Mouse (Mus musculus): ENCODE measurements at regions not wholly inside any gene's neighbourhood (a gene's known extent, or its start where the extent isn't known, plus 50 kb on each side); places are given as distances from the start of the nearest gene placed in this dataset.

GRCm38 (mm10) chr13:31309083-31309621 is 246.8 kb upstream of the Foxq1 start:
- H3K4me3 ChIP-seq (ENCODE audit: control insufficient read depth in 1 of 2, insufficient read depth in 1 of 2, low read depth in 2 of 2, low read length in 2 of 2), result no peak overlapping the region
- H3K27ac ChIP-seq (ENCODE audit: control insufficient read depth, low read depth, low read length), result no peak overlapping the region
- H3K4me1 ChIP-seq (ENCODE audit: control insufficient read depth in 1 of 2, insufficient read depth in 2 of 2, low read length in 2 of 2), result no peaks in the 10 kb centered on the region
- H3K9me3 ChIP-seq (replicated peaks; ENCODE audit: insufficient read depth, low read length), result no peaks in the 10 kb centered on the region
- H3K79me2 ChIP-seq (ENCODE audit: control insufficient read depth, insufficient read depth, low read length, poor library complexity), result no peaks in the 10 kb centered on the region; the same call in 1 of the 2 replicates
- H3K27me3 ChIP-seq (ENCODE audit: control insufficient read depth in 1 of 2, insufficient read depth in 2 of 2, low read length in 2 of 2), result no peaks in the 10 kb centered on the region
- H3K36me3 ChIP-seq (ENCODE audit: control insufficient read depth in 1 of 2, insufficient read depth in 2 of 2, low read length in 2 of 2), result no peaks in the 10 kb centered on the region
- DNase-seq (ENCODE audit: low read depth, low spot score), result no peak
- TF ChIP-seq GATA1 (IDR thresholded peaks at IDR 0.05; ENCODE audit: low read depth, low read length) (no peak), POLR2AphosphoS2 (IDR thresholded peaks at IDR 0.05; ENCODE audit: low read length) (no peak), UBTF (IDR thresholded peaks at IDR 0.05; ENCODE audit: borderline replicate concordance, insufficient read depth, low read depth, low read length) (no peak), CHD2 (IDR thresholded peaks at IDR 0.05; ENCODE audit: low read length) (no peak), BHLHE40 (IDR thresholded peaks at IDR 0.05; ENCODE audit: borderline replicate concordance, low read depth, low read length) (no peak), ETS1 (IDR thresholded peaks at IDR 0.05; ENCODE audit: low read depth, low read length) (no peak), POLR2A (IDR thresholded peaks at IDR 0.05; ENCODE audit: control insufficient read depth in 1 of 2, insufficient read depth in 1 of 2, low read depth in 1 of 2, low read length in 2 of 2, poor library complexity in 1 of 2) (no peak), ZMIZ1 (IDR thresholded peaks at IDR 0.05; ENCODE audit: low read depth, low read length) (no peak), JUND (IDR thresholded peaks at IDR 0.05; ENCODE audit: low read depth, low read length) (no peak), MEF2A (IDR thresholded peaks at IDR 0.05; ENCODE audit: extremely low read depth, insufficient replicate concordance, low read depth, low read length, poor library complexity, severe bottlenecking) (no peak), MYC (IDR thresholded peaks at IDR 0.05; ENCODE audit: low read depth, low read length) (no peak), TCF12 (IDR thresholded peaks at IDR 0.05; ENCODE audit: low read depth, low read length) (no peak), GABPA (IDR thresholded peaks at IDR 0.05; ENCODE audit: low read depth, low read length) (no peak), MYB (IDR thresholded peaks at IDR 0.05; ENCODE audit: low read depth, low read length) (no peak)
- H3K9ac ChIP-seq (ENCODE audit: control insufficient read depth, low read depth, low read length, poor library complexity, severe bottlenecking), result no peak overlapping the region

DNA sequence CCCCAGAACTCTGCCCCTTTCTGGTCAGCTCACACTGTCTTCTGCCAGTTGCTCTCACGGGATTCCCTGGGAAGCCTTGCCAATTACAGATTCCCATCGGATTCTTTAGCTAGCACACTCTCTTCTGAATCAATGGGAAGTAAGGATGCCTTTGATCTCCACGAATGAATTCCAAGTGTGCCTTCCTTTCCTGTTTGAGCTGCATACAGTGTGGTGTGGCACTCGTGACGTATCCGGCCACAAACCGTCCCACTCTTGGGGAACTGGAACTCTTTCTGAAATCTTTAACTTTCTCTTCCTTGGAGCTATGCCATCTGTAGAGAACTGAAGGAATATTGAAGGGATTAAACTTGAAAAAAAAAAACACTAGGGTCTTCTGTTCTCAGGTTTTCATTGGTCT is 243.2 kb upstream of the Foxq1 start:
- Histone ChIP-seq H3K79me2 (ENCODE audit: control insufficient read depth, insufficient read depth, low read length, poor library complexity) (no peaks in the 10 kb centered on the region; the same call in 1 of the 2 replicates), H3K4me1 (ENCODE audit: control insufficient read depth in 1 of 2, insufficient read depth in 2 of 2, low read length in 2 of 2) (no peaks in the 10 kb centered on the region), H3K27ac (ENCODE audit: control insufficient read depth, low read depth, low read length) (no peak overlapping the region), H3K9me3 (replicated peaks; ENCODE audit: insufficient read depth, low read length) (no peaks in the 10 kb centered on the region), H3K4me3 (ENCODE audit: control insufficient read depth in 1 of 2, insufficient read depth in 1 of 2, low read depth in 2 of 2, low read length in 2 of 2) (no peak overlapping the region), H3K36me3 (ENCODE audit: control insufficient read depth in 1 of 2, insufficient read depth in 2 of 2, low read length in 2 of 2) (no peaks in the 10 kb centered on the region), H3K27me3 (ENCODE audit: control insufficient read depth in 1 of 2, insufficient read depth in 2 of 2, low read length in 2 of 2) (no peaks in the 10 kb centered on the region), H3K9ac (ENCODE audit: control insufficient read depth, low read depth, low read length, poor library complexity, severe bottlenecking) (no peak overlapping the region)
- TF ChIP-seq RCOR1 (IDR thresholded peaks at IDR 0.05; ENCODE audit: low read depth, low read length) (no peak), POLR2AphosphoS5 (IDR thresholded peaks at IDR 0.05; ENCODE audit: borderline replicate concordance, low read depth, low read length) (no peak), NELFE (IDR thresholded peaks at IDR 0.05; ENCODE audit: low read depth, low read length) (no peak), NRF1 (IDR thresholded peaks at IDR 0.05; ENCODE audit: insufficient read depth, low read depth, low read length, poor library complexity, severe bottlenecking) (no peak), MEF2A (IDR thresholded peaks at IDR 0.05; ENCODE audit: extremely low read depth, insufficient replicate concordance, low read depth, low read length, poor library complexity, severe bottlenecking) (no peak), BHLHE40 (IDR thresholded peaks at IDR 0.05; ENCODE audit: borderline replicate concordance, low read depth, low read length) (no peak), CHD1 (IDR thresholded peaks at IDR 0.05; ENCODE audit: low read depth, low read length) (no peak), USF1 (IDR thresholded peaks at IDR 0.05; ENCODE audit: low read depth, low read length) (no peak), JUND (IDR thresholded peaks at IDR 0.05; ENCODE audit: low read depth, low read length) (no peak), MAFK (IDR thresholded peaks at IDR 0.05; ENCODE audit: borderline replicate concordance, low read depth, low read length) (no peak), SMC3 (IDR thresholded peaks at IDR 0.05; ENCODE audit: low read depth, low read length) (no peak), KAT2A (conservative IDR thresholded peaks at IDR 0.05; ENCODE audit: low read depth, low read length) (no peak), TBP (IDR thresholded peaks at IDR 0.05; ENCODE audit: low read depth, low read length) (no peak)
- no peak for DNase-seq (ENCODE audit: low read depth, low spot score)
